Mouse (Mus musculus): ENCODE measurements around the gene Txnrd2. TPM values are rescaled to one million over a fixed set of nuclear protein-coding genes. Genes with fewer than 3 reads are reported as not detected.

Txnrd2 gene
- total RNA-seq, 4 experiments from 2014 or later, result 37.0 to 49.9 (median 42.1) TPM

GRCm38 (mm10) chr16:18393595-18393994 is 32.6 kb upstream of the Txnrd2 start:
- no peak for DNase-seq (ENCODE audit: low spot score)

- no peak for DNase-seq (ENCODE audit: low spot score)
These were observed 32.1 kb upstream of the Txnrd2 start for GRCm38 (mm10) chr16:18394056-18394455.

- DNase-seq (ENCODE audit: low spot score), result peak; percentile 51
These were observed 31.2 kb upstream of the Txnrd2 start for GRCm38 (mm10) chr16:18394777-18395619.

GRCm38 (mm10) chr16:18395620-18396036 is 30.6 kb upstream of the Txnrd2 start:
- peak; percentile 45 for DNase-seq (ENCODE audit: low spot score)

GRCm38 (mm10) chr16:18396201-18396600 is 30.0 kb upstream of the Txnrd2 start:
- DNase-seq (ENCODE audit: low spot score), result no peak

- no peak for DNase-seq (ENCODE audit: low spot score)
These were observed 29.2 kb upstream of the Txnrd2 start for GRCm38 (mm10) chr16:18396791-18397621.

- DNase-seq (ENCODE audit: low spot score), result no peak
These were observed 26.2 kb upstream of the Txnrd2 start for GRCm38 (mm10) chr16:18400028-18400427.

GRCm38 (mm10) chr16:18400472-18401216 is 25.5 kb upstream of the Txnrd2 start:
- no peak for DNase-seq (ENCODE audit: low spot score)

GRCm38 (mm10) chr16:18403285-18403684 is 22.9 kb upstream of the Txnrd2 start:
- DNase-seq (ENCODE audit: low spot score), result no peak

GRCm38 (mm10) chr16:18405091-18405854 is 20.9 kb upstream of the Txnrd2 start:
- DNase-seq (ENCODE audit: low spot score), result no peak

- no peak for DNase-seq (ENCODE audit: low spot score)
These were observed 20.3 kb upstream of the Txnrd2 start for GRCm38 (mm10) chr16:18405876-18406275.

- DNase-seq (ENCODE audit: low spot score), result no peak
These were observed 19.9 kb upstream of the Txnrd2 start for GRCm38 (mm10) chr16:18406293-18406692.

GRCm38 (mm10) chr16:18407912-18408311 is 18.3 kb upstream of the Txnrd2 start:
- no peak for DNase-seq (ENCODE audit: low spot score)

- no peak for DNase-seq (ENCODE audit: low spot score)
These were observed 16.4 kb upstream of the Txnrd2 start for GRCm38 (mm10) chr16:18409776-18410175.

GRCm38 (mm10) chr16:18410418-18410817 is 15.8 kb upstream of the Txnrd2 start:
- no peak for DNase-seq (ENCODE audit: low spot score)

GRCm38 (mm10) chr16:18411026-18411649 is 15.0 kb upstream of the Txnrd2 start:
- DNase-seq (ENCODE audit: low spot score), result no peak

- peak; percentile 80 for DNase-seq (ENCODE audit: low spot score)
These were observed 14.2 kb upstream of the Txnrd2 start for GRCm38 (mm10) chr16:18411802-18412476.

GRCm38 (mm10) chr16:18413032-18413816 is 13.0 kb upstream of the Txnrd2 start:
- DNase-seq (ENCODE audit: low spot score), result no peak

GRCm38 (mm10) chr16:18416094-18416761 is 10.0 kb upstream of the Txnrd2 start:
- DNase-seq (ENCODE audit: low spot score), result peak; percentile 80
